Mouse (Mus musculus): ENCODE measurements at regions not wholly inside any gene's neighbourhood (a gene's known extent, or its start where the extent isn't known, plus 50 kb on each side); places are given as distances from the start of the nearest gene placed in this dataset.

- no peak for DNase-seq
Observed at GRCm38 (mm10) chr12:12497277-12497841, 235.4 kb downstream of the Fam49a start.

GRCm38 (mm10) chr12:12496593-12497141 lies 234.7 kb downstream of the Fam49a start:
- DNase-seq = no peak

DNA sequence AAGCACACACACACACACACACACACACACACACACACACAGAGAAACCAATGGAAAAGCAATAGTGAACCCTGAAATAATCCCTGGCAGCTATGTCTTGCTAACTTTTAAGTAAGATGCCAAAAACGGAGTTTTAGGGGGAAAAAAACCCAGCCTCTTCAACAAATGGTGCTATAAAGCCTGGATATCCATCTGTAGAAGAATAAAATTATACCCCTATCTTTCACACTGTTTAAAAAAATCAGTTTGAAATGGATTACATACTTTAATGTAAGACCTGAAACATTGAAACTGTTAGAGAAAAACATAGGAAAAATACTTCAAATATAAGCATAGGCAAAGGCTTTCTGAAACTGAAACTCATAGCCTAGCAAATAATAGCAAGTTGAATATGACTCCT lies 228.2 kb downstream of the Fam49a start:
- no peak for DNase-seq

DNA sequence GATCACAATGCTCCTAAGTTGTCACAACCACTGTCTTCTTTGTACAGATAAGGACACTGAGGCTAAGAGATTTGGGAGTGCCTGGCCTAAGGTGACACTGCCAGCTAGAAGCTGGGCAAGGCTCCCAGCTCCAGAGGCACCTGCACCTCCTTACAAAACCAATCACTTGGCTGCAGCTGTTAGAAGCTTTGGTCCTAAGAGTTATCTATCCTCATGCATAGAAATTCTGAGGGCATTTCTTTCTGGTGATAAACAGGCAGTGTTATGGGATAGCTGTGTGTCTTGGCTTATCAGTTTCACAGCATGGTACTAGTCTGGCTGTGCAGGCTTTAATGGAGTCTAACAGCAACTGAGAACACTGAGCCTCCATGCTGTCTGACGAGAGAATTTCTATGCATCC lies 226.2 kb downstream of the Fam49a start:
- no peak for DNase-seq

GRCm38 (mm10) chr12:12486656-12487356 lies 224.9 kb downstream of the Fam49a start:
- DNase-seq = no peak

- DNase-seq = no peak
Observed at GRCm38 (mm10) chr12:12484921-12485680, 223.2 kb downstream of the Fam49a start.

GRCm38 (mm10) chr12:12480451-12480850 lies 218.5 kb downstream of the Fam49a start:
- no peak for DNase-seq

- DNase-seq = no peak
Observed at GRCm38 (mm10) chr12:12452086-12452485, 190.1 kb downstream of the Fam49a start.

GRCm38 (mm10) chr12:12446768-12447167 lies 184.8 kb downstream of the Fam49a start:
- no peak for DNase-seq

DNA sequence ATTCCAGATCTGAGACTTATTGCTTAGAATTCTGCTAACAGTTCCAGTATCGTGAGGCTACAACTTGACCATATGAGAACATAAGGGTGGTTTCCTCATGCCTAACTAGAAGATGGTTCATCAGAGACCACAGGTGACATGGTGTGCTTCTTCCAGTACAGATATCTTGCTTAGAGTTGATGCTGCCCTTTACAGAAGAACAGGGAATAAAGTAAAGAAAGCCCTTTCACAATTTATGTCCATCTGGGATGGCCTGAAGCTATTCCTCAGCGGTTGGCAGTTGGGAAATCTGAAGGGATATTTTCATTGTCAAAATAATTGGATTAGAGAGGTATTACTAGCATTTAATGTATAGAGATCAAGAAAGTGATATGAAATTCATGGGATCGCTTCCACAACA lies 184.3 kb downstream of the Fam49a start:
- no peak for DNase-seq

DNA sequence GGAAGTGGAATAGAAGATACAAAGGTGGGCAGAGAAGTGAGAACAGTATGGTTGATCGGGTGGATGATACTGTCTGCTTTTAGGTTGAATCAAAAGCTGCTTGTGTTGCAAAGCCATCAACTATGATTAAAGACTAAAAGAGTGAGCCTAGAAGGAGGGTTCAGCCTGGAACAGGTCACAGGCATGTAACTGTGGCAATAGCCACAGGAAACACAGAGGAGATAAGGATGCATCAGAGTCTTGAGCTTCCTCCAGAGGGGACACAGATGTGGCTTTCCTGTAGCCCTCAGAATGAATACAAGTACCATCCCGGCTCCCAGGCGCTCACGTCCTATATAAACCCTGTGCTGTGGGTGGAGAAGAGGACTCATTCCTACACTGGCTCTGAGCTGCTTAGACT lies 180.9 kb downstream of the Fam49a start:
- no peak for DNase-seq

- peak in 1 of 2 experiments; percentile 10 for DNase-seq
Observed at GRCm38 (mm10) chr12:12436379-12436778, 174.4 kb downstream of the Fam49a start.

DNA sequence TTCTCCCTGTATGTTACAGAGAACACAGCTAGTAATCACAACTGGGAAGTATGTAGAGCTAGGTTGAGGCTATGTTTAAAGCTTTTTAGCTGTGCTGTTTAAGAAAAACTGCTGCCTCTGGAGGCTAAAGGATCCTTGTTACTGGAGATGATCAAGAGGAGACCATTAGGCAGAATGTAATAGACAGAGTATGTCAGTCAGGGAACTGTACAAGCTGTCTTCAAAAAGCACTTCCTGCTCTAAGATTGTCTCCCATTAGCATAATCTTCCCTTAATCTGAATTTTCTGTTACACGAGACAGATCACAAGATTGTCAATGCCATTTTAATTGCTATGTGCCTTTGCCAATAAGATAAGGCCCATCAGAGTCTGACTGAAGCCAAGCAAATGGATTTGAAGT lies 170.7 kb downstream of the Fam49a start:
- DNase-seq = no peak
